Mouse (Mus musculus) ES-Bruce4 (cell line): ENCODE data around the gene Msh5.

Experiments
- CTCF ChIP-seq: IDR thresholded peaks from one replicate; pipeline ENCODE4 v1.8.1; 2011; ENCODE audit warnings: low read depth, low read length
- POLR2A ChIP-seq: IDR thresholded peaks from one replicate; pipeline ENCODE4 v1.8.1; 2011; ENCODE audit warnings: low read length; ENCODE audit not compliant: insufficient read depth

DNA sequence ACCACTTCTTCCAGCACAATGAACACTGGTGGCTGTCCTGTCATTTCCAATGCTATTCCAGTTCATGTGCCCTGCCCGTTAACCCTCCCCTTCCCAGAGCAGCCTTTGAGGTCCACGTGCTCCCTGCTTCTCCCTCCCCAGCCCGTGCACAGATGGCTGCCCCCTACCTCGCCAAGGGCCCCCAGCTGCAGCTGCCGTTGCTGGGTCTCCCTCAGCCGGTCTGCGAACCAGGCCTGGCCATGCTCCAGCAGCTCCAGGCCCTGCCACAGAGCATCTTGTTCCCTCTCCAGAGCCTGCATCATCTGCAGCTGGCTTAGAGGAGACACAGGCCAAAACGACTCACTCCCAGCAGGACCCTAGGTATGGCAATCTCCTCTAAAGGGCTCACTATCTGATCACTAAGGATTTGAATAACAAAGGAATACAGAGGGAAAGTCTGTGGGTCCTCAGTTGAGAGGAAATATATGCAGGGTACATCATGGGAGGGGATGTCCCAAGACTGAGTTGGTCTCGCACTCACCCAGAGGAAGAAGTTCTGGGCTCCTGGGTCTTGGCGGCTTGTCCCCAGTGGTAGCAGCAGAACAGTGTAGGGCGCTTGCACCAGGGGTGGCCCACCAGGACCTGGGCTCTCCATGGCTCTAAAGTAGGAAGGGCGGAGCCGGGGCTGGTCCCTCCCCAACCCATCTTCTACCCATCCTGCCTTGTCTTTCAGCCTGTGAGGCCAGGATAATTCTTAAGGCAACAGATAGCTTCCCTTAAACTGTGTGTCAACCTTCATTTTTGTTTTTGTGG, 19.1 kb downstream of the Msh5 start, which contains the start of gene Sapcd1:
- TF ChIP-seq CTCF: no peak
- TF ChIP-seq POLR2A: no peak
